Mouse (Mus musculus): ENCODE results near the gene Slc20a1. TPM values are rescaled to one million over a fixed set of nuclear protein-coding genes. Genes with fewer than 3 reads are reported as not detected.
A peak's percentile ranks its signal among the peaks of the same experiment; 100 is the strongest.

Slc20a1 gene
- 46.9 and 49.3 TPM in 2 replicates for polyA plus RNA-seq (2014; fragmentation: Nextera tagmentation; extraction: Ambion mirVana)

- Histone ChIP-seq H3K4me1 (ENCODE audit: control insufficient read depth, insufficient read depth, low read length) (peaks cover 11% of the 10 kb centered on the region), H3K36me3 (ENCODE audit: control insufficient read depth, insufficient read depth, low read length) (peaks cover 7% of the 10 kb centered on the region), H3K4me2 (peak within 1 kb of the TSS; percentile 88), H3K4me3 (ENCODE audit: low read depth, low read length) (peak within 1 kb of the TSS; percentile 96), H3K9ac (ENCODE audit: low read depth, low read length) (peak within 1 kb of the TSS; percentile 99), H3K9me3 (replicated peaks; ENCODE audit: control insufficient read depth, low read length) (no peaks in the 10 kb centered on the region), H3K27me3 (ENCODE audit: control insufficient read depth, insufficient read depth, low read length) (no peaks in the 10 kb centered on the region), H3K27ac (ENCODE audit: low read depth, low read length) (peak within 1 kb of the TSS; percentile 94)
- WGBS (ENCODE audit: insufficient replicate concordance), result under 1% methylated on average over 90 of the region's 96 CpGs
- ATAC-seq (replicated peaks; ENCODE audit: insufficient number of reproducible peaks, low FRiP score, low TSS enrichment), result peak; percentile 99
Observed at GRCm38 (mm10) chr2:129198436-129199327, at the start of gene Slc20a1. TSS of gene Slc20a1 (plus strand) at chr2:129198764.

GRCm38 (mm10) chr2:129148836-129149235 is 49.7 kb upstream of the Slc20a1 start:
- Histone ChIP-seq H3K9me3 (replicated peaks; ENCODE audit: control insufficient read depth, low read length) (no peaks in the 10 kb centered on the region), H3K4me2 (no peak overlapping the region), H3K27me3 (ENCODE audit: control insufficient read depth, insufficient read depth, low read length) (no peaks in the 10 kb centered on the region), H3K36me3 (ENCODE audit: control insufficient read depth, insufficient read depth, low read length) (no peaks in the 10 kb centered on the region), H3K27ac (ENCODE audit: low read depth, low read length) (no peak overlapping the region), H3K4me3 (ENCODE audit: low read depth, low read length) (no peak overlapping the region), H3K4me1 (ENCODE audit: control insufficient read depth, insufficient read depth, low read length) (no peaks in the 10 kb centered on the region), H3K9ac (ENCODE audit: low read depth, low read length) (no peak overlapping the region)
- 59% methylated on average over 2 of the region's 2 CpGs for WGBS (ENCODE audit: insufficient replicate concordance)
- ATAC-seq (replicated peaks; ENCODE audit: insufficient number of reproducible peaks, low FRiP score, low TSS enrichment), result no peak

GRCm38 (mm10) chr2:129150386-129150785 is 48.2 kb upstream of the Slc20a1 start:
- Histone ChIP-seq H3K4me1 (ENCODE audit: control insufficient read depth, insufficient read depth, low read length) (no peaks in the 10 kb centered on the region), H3K27me3 (ENCODE audit: control insufficient read depth, insufficient read depth, low read length) (no peaks in the 10 kb centered on the region), H3K4me3 (ENCODE audit: low read depth, low read length) (no peak overlapping the region), H3K27ac (ENCODE audit: low read depth, low read length) (no peak overlapping the region), H3K4me2 (no peak overlapping the region), H3K9me3 (replicated peaks; ENCODE audit: control insufficient read depth, low read length) (no peaks in the 10 kb centered on the region), H3K9ac (ENCODE audit: low read depth, low read length) (no peak overlapping the region), H3K36me3 (ENCODE audit: control insufficient read depth, insufficient read depth, low read length) (no peaks in the 10 kb centered on the region)
- WGBS (ENCODE audit: insufficient replicate concordance), result 75% methylated on average over 5 of the region's 5 CpGs
- ATAC-seq (replicated peaks; ENCODE audit: insufficient number of reproducible peaks, low FRiP score, low TSS enrichment), result no peak

- WGBS (ENCODE audit: insufficient replicate concordance), result 87% methylated on average over 9 of the region's 9 CpGs
- ATAC-seq (replicated peaks; ENCODE audit: insufficient number of reproducible peaks, low FRiP score, low TSS enrichment), result no peak
- H3K4me3 ChIP-seq (ENCODE audit: low read depth, low read length), result no peak overlapping the region
Observed at GRCm38 (mm10) chr2:129151111-129151510, 47.5 kb upstream of the Slc20a1 start.

GRCm38 (mm10) chr2:129152751-129153150 is 45.8 kb upstream of the Slc20a1 start:
- ATAC-seq (replicated peaks; ENCODE audit: insufficient number of reproducible peaks, low FRiP score, low TSS enrichment), result no peak
- Histone ChIP-seq H3K9me3 (replicated peaks; ENCODE audit: control insufficient read depth, low read length) (no peaks in the 10 kb centered on the region), H3K36me3 (ENCODE audit: control insufficient read depth, insufficient read depth, low read length) (no peaks in the 10 kb centered on the region), H3K27me3 (ENCODE audit: control insufficient read depth, insufficient read depth, low read length) (no peaks in the 10 kb centered on the region), H3K4me2 (no peak overlapping the region), H3K9ac (ENCODE audit: low read depth, low read length) (no peak overlapping the region), H3K27ac (ENCODE audit: low read depth, low read length) (no peak overlapping the region), H3K4me1 (ENCODE audit: control insufficient read depth, insufficient read depth, low read length) (no peaks in the 10 kb centered on the region), H3K4me3 (ENCODE audit: low read depth, low read length) (no peak overlapping the region)
- WGBS (ENCODE audit: insufficient replicate concordance), result 74% methylated on average over 1 of the region's 1 CpGs

More at GRCm38 (mm10) chr2:129151111-129151510, 47.5 kb upstream of the Slc20a1 start:
- H3K4me1 ChIP-seq (ENCODE audit: control insufficient read depth, insufficient read depth, low read length), result no peaks in the 10 kb centered on the region
- H3K36me3 ChIP-seq (ENCODE audit: control insufficient read depth, insufficient read depth, low read length), result no peaks in the 10 kb centered on the region
- no peak overlapping the region for H3K27ac ChIP-seq (ENCODE audit: low read depth, low read length)
- H3K9ac ChIP-seq (ENCODE audit: low read depth, low read length), result no peak overlapping the region
- H3K9me3 ChIP-seq (replicated peaks; ENCODE audit: control insufficient read depth, low read length), result no peaks in the 10 kb centered on the region
- H3K4me2 ChIP-seq, result no peak overlapping the region
- no peaks in the 10 kb centered on the region for H3K27me3 ChIP-seq (ENCODE audit: control insufficient read depth, insufficient read depth, low read length)

- Histone ChIP-seq H3K27ac (ENCODE audit: low read depth, low read length) (no peak overlapping the region), H3K9me3 (replicated peaks; ENCODE audit: control insufficient read depth, low read length) (no peaks in the 10 kb centered on the region), H3K4me3 (ENCODE audit: low read depth, low read length) (no peak overlapping the region), H3K4me2 (no peak overlapping the region), H3K27me3 (ENCODE audit: control insufficient read depth, insufficient read depth, low read length) (no peaks in the 10 kb centered on the region), H3K36me3 (ENCODE audit: control insufficient read depth, insufficient read depth, low read length) (no peaks in the 10 kb centered on the region), H3K9ac (ENCODE audit: low read depth, low read length) (no peak overlapping the region), H3K4me1 (ENCODE audit: control insufficient read depth, insufficient read depth, low read length) (no peaks in the 10 kb centered on the region)
- 69% methylated on average over 5 of the region's 5 CpGs for WGBS (ENCODE audit: insufficient replicate concordance)
- no peak for ATAC-seq (replicated peaks; ENCODE audit: insufficient number of reproducible peaks, low FRiP score, low TSS enrichment)
Observed at GRCm38 (mm10) chr2:129164815-129165214, 33.7 kb upstream of the Slc20a1 start.

GRCm38 (mm10) chr2:129166466-129167463 is 31.8 kb upstream of the Slc20a1 start:
- no peak overlapping the region for H3K4me3 ChIP-seq (ENCODE audit: low read depth, low read length)
- no peaks in the 10 kb centered on the region for H3K27me3 ChIP-seq (ENCODE audit: control insufficient read depth, insufficient read depth, low read length)
- no peak overlapping the region for H3K9ac ChIP-seq (ENCODE audit: low read depth, low read length)
- ATAC-seq (replicated peaks; ENCODE audit: insufficient number of reproducible peaks, low FRiP score, low TSS enrichment), result no peak
- no peaks in the 10 kb centered on the region for H3K4me1 ChIP-seq (ENCODE audit: control insufficient read depth, insufficient read depth, low read length)
- H3K4me2 ChIP-seq, result no peak overlapping the region
- no peak overlapping the region for H3K27ac ChIP-seq (ENCODE audit: low read depth, low read length)
- 44% methylated on average over 10 of the region's 10 CpGs for WGBS (ENCODE audit: insufficient replicate concordance)
- no peaks in the 10 kb centered on the region for H3K9me3 ChIP-seq (replicated peaks; ENCODE audit: control insufficient read depth, low read length)
- H3K36me3 ChIP-seq (ENCODE audit: control insufficient read depth, insufficient read depth, low read length), result no peaks in the 10 kb centered on the region

- 41% methylated on average over 10 of the region's 10 CpGs for WGBS (ENCODE audit: insufficient replicate concordance)
- no peaks in the 10 kb centered on the region for H3K36me3 ChIP-seq (ENCODE audit: control insufficient read depth, insufficient read depth, low read length)
- H3K27ac ChIP-seq (ENCODE audit: low read depth, low read length), result no peak overlapping the region
- no peaks in the 10 kb centered on the region for H3K9me3 ChIP-seq (replicated peaks; ENCODE audit: control insufficient read depth, low read length)
- no peaks in the 10 kb centered on the region for H3K27me3 ChIP-seq (ENCODE audit: control insufficient read depth, insufficient read depth, low read length)
- peak overlapping the region; percentile 22; the same call in 1 of the 2 replicates for H3K4me2 ChIP-seq
- no peak for ATAC-seq (replicated peaks; ENCODE audit: insufficient number of reproducible peaks, low FRiP score, low TSS enrichment)
- no peak overlapping the region for H3K9ac ChIP-seq (ENCODE audit: low read depth, low read length)
- H3K4me1 ChIP-seq (ENCODE audit: control insufficient read depth, insufficient read depth, low read length), result no peaks in the 10 kb centered on the region
- no peak overlapping the region for H3K4me3 ChIP-seq (ENCODE audit: low read depth, low read length)
Observed at GRCm38 (mm10) chr2:129173386-129173785, 25.2 kb upstream of the Slc20a1 start.

Data from heart, embryonic 11.5 days (tissue).